Mouse (Mus musculus) C2C12 (cell line): Measurements from ENCODE around the gene Vps4a. TPM values are rescaled to one million over a fixed set of nuclear protein-coding genes. Genes with fewer than 3 reads are reported as not detected.
"Not testable (repeated sequence)": the region's sequence is repeated elsewhere in the genome, so short reads cannot be mapped to it uniquely, and the experiment has no call there.

ENCODE experiments used
- H3K27me3 ChIP-seq: one replicate; pipeline ENCODE4 v1.6.1; 2011; ENCODE audit not compliant: control insufficient read depth, insufficient read depth, insufficient read length
- H3K36me3 ChIP-seq: one replicate; pipeline ENCODE4 v1.6.1; 2011; ENCODE audit not compliant: control insufficient read depth, insufficient read depth
- H3K4me3 ChIP-seq: one replicate; pipeline ENCODE4 v1.5.1; 2011; ENCODE audit warnings: mild to moderate bottlenecking, control low read depth; ENCODE audit not compliant: poor library complexity, insufficient read depth, severe bottlenecking
- H3K79me2 ChIP-seq: one replicate; pipeline ENCODE4 v1.6.1; 2011; ENCODE audit not compliant: control insufficient read depth, insufficient read depth
- H3K79me3 ChIP-seq: one replicate; pipeline ENCODE4 v1.6.1; 2011; ENCODE audit warnings: low read depth, control low read depth
- H3ac ChIP-seq: one replicate; pipeline ENCODE3; 2011; ENCODE audit warnings: low read depth; ENCODE audit not compliant: control insufficient read depth, insufficient read length
- CEBPB ChIP-seq: IDR thresholded peaks from one replicate; pipeline ENCODE4 v1.6.1; 2011; ENCODE audit warnings: low read depth, mild to moderate bottlenecking, control low read depth, moderate library complexity
- CTCF ChIP-seq: IDR thresholded peaks from one replicate; pipeline ENCODE4 v1.5.1; 2011; ENCODE audit not compliant: control insufficient read depth, insufficient read depth, insufficient read length
- FOSL1 ChIP-seq: IDR thresholded peaks from one replicate; pipeline ENCODE4 v1.8.0; 2011; ENCODE audit warnings: mild to moderate bottlenecking, low read length; ENCODE audit not compliant: poor library complexity, insufficient read depth, severe bottlenecking
- MAX ChIP-seq: IDR thresholded peaks from one replicate; pipeline ENCODE4 v1.6.1; 2011; ENCODE audit warnings: mild to moderate bottlenecking, control low read depth
- MYOD1 ChIP-seq: IDR thresholded peaks from one replicate; pipeline ENCODE4 v1.6.1; 2011; ENCODE audit warnings: low read depth; ENCODE audit not compliant: control insufficient read depth, insufficient read length
- MYOG ChIP-seq: IDR thresholded peaks from one replicate; pipeline ENCODE4 v1.6.1; 2011; ENCODE audit not compliant: control insufficient read depth, insufficient read length; ENCODE audit errors: extremely low read depth
- USF1 ChIP-seq: IDR thresholded peaks from one replicate; pipeline ENCODE4 v1.6.1; 2011; ENCODE audit warnings: low read depth, mild to moderate bottlenecking, control low read depth, moderate library complexity
- long read RNA-seq, 2 experiments: library from polyadenylated mRNA; unstranded; transcript quantifications; one replicate each; pipeline ENCODE4 v2.0.0; 2019 to 2020
- polyA plus RNA-seq: library from polyadenylated mRNA; unstranded; fragments of >200 nt; fragmentation: generic; extraction: Trizol; gene quantifications from one replicate; pipeline ENCODE4 v1.2.1, GENCODE M21; 2012; ENCODE audit warnings: missing spikeins

The Vps4a gene
- polyA plus RNA-seq = 33.7 TPM
- long read RNA-seq, experiment 1, transcript Vps4a-201 (11 exons, 2,178 nt) = major isoform, 47 of 60 reads
- long read RNA-seq, experiment 1, partial matches to known transcripts = 9 of 60 reads
- long read RNA-seq, experiment 1, other reads (novel, unspliced or antisense) = 4 of 60 reads
- long read RNA-seq, experiment 2, transcript Vps4a-201 (11 exons, 2,178 nt) = major isoform, 304 of 318 reads
- long read RNA-seq, experiment 2, partial matches to known transcripts = 0 of 318 reads
- long read RNA-seq, experiment 2, other reads (novel, unspliced or antisense) = 14 of 318 reads

DNA sequence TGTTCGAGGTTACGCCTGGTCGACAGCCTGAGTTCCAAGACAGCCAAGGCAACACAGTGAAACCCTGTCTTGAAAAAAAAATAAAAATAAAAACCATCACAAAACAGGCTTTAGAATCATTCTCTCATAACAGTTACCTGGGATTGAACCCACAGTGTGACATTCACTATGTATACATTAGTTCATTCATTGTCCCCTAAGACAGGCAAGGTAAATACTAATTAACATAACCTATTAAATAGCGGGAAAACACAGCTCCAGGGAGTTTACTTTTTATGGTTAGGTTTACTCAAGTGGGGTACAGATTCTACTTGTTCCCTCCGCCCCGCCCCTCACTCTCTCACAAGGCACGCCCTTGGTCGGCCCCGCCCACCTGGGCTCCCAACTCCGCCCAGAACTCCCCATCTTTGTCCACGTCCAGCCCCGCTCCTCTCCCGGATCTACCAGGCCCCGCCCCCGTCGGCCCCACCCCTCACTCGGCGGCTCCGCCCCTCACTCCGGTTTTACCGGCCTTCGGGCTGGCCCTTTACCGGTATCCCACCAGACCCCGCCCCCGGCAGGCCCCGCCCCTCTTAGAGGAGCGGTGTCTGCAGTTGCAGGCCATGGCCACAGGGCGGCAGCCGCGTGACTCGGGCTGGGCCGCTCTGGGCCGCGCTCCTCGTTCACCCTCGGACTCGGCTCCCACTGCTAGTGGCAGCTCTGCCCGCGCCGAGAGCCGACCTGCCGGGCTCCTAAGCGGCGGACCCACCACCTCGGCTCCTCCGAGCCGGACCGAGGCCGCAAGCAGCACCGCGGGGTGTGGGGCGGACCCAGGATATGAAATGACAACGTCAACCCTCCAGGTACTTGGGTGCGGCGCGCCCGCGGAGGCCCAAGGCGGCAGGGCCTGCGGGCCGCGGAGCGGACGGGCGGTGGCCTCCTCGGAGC is at the start of gene Vps4a:
TSS of gene Vps4a (plus strand) at position 573 of the 927 bp plus-strand sequence.
- no peak for TF ChIP-seq USF1
- peak; percentile 94 for TF ChIP-seq CTCF
- no peak for TF ChIP-seq MYOD1
- TF ChIP-seq MAX = no peak
- Histone ChIP-seq H3K4me3 (peak within 1 kb of the TSS; percentile 64), H3K36me3 (peaks cover 4% of the 10 kb centered on the region), H3K27me3 (no peaks in the 10 kb centered on the region), H3ac (peak within 1 kb of the TSS; percentile 93), H3K79me2 (peaks cover 36% of the 10 kb centered on the region), H3K79me3 (peaks cover 10% of the 10 kb centered on the region)

DNA sequence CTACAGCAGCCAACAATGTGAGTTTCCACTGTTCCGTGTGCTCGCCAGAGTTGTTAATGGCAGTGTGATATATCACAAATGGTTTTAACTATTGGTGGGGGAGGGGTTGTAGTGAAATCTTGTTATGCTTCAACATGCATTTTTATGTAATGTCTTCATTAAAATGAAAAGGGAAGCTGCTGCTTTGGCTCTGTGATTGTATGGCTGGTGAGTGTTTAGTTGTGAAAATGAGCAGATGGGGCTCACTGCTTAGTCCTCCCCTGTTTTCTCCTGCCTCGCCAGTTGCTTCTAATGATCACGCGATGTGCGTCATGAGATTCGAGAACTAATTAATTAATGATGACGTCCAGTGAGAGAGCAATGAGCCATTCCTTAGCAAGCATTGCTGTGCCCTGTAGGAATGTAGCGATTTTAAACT is 45.6 kb upstream of the Vps4a start:
- Histone ChIP-seq H3K79me2 (no peaks in the 10 kb centered on the region), H3K36me3 (peaks cover 13% of the 10 kb centered on the region), H3K4me3 (no peak overlapping the region), H3K79me3 (peaks cover 2% of the 10 kb centered on the region), H3ac (no peak overlapping the region), H3K27me3 (no peaks in the 10 kb centered on the region)
- no peak for TF ChIP-seq MYOD1
- TF ChIP-seq CEBPB = no peak
- no peak for TF ChIP-seq MAX
- no peak for TF ChIP-seq MYOG

DNA sequence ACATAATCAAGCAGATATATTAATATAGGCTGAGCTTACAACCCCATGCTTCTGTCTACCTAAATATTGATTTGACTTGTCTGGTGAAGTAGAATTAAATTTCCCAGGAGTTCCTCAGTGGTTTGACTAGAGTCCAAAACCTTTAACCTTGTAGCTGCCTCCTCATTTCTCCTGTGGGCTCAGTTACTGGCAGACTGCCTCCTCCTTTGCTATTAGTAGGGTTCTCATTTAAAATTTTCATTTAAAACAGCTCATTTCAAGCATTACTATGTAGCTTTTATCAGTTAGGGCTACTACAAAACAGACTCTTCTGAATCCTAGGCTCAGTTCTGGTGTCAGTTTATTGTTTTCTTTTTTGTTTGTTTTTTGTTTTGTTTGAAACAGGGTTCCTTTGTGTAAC is 45.1 kb upstream of the Vps4a start:
- Histone ChIP-seq H3K79me2 (no peaks in the 10 kb centered on the region), H3K27me3 (no peaks in the 10 kb centered on the region), H3K36me3 (peaks cover 15% of the 10 kb centered on the region), H3K79me3 (peaks cover 2% of the 10 kb centered on the region), H3ac (no peak overlapping the region), H3K4me3 (no peak overlapping the region)
- TF ChIP-seq CTCF = no peak
- no peak for TF ChIP-seq FOSL1
- no peak for TF ChIP-seq MAX
- TF ChIP-seq MYOD1 = no peak
- no peak for TF ChIP-seq USF1
- TF ChIP-seq CEBPB = no peak
- no peak for TF ChIP-seq MYOG

DNA sequence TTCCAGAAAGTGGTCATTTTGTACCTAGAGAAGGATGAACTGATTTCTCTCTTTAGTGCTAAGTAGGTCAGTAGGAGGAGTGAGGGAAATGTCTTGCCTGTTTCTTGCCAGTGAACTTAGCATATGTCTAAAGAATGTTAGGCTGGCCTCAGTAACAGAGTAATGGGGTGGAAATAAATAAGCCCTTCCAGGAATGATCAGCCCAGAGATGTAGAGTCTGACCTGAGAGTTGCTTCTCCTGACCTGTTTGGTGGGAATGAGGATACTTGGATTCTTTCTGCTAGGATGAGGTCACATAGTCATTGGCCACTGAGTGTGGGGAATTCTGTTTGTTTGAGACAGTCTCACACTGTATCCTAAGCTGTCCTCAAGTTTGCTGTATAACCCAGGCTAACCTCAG is 43.5 kb upstream of the Vps4a start:
- TF ChIP-seq MYOG = no peak
- TF ChIP-seq CEBPB = no peak
- no peak for TF ChIP-seq MAX
- no peak for TF ChIP-seq MYOD1
- TF ChIP-seq USF1 = no peak
- no peak for TF ChIP-seq FOSL1
- no peak for TF ChIP-seq CTCF
- no peaks in the 10 kb centered on the region for H3K27me3 ChIP-seq
- no peaks in the 10 kb centered on the region for H3K79me3 ChIP-seq
- H3K79me2 ChIP-seq = no peaks in the 10 kb centered on the region
- peaks cover 23% of the 10 kb centered on the region for H3K36me3 ChIP-seq
- no peak overlapping the region for H3K4me3 ChIP-seq
- no peak overlapping the region for H3ac ChIP-seq

DNA sequence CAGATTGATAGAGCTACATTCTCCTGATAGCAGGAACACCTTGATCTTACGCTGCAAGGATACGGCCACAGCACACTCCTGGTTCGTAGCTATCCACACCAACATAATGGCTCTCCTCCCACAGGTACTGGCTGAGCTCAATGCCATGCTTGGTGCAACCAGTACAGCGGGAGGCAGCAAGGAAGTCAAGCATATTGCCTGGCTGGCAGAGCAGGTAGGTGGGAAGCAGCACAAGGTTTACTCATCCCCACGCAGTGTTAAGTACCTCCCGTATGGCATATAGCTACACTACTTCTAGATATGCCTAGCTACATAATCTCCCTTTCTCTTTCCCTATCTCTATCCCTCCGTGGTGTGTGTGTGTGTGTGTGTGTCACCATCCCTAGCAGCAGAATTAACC is 39.6 kb upstream of the Vps4a start:
- Histone ChIP-seq H3K4me3 (no peak overlapping the region), H3K36me3 (peaks cover 19% of the 10 kb centered on the region), H3K27me3 (no peaks in the 10 kb centered on the region), H3K79me3 (no peaks in the 10 kb centered on the region), H3K79me2 (no peaks in the 10 kb centered on the region), H3ac (no peak overlapping the region)
- TF ChIP-seq CEBPB = no peak
- TF ChIP-seq CTCF = no peak

DNA sequence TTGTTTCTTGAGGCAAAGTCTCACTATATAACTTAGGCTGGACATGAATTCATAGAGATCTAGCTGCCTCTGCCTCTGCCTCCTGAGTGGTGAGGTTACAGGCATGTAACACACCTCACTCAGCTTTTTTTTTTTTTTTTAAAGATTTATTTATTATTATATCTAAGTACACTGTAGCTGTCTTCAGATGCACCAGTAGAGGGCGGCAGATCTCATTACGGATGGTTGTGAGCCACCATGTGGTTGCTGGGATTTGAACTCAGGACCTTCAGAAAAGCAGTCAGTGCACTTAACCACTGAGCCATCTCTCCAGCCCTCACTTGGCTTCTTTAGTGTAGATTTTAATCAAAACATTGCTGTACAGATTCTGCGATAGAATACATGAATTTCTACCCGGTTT is 34.7 kb upstream of the Vps4a start:
- H3K36me3 ChIP-seq = peaks cover 12% of the 10 kb centered on the region
- H3K79me3 ChIP-seq, H3K79me2 ChIP-seq, H3K4me3 ChIP-seq, H3ac ChIP-seq, H3K27me3 ChIP-seq: not testable (repeated sequence)
